Mouse (Mus musculus): ENCODE results near the gene Olfr1410.

Gene Olfr1410

GRCm38 (mm10) chr1:92616046-92616445 is 10.5 kb downstream of the Olfr1410 start:
- H3K4me1 ChIP-seq (replicated peaks; ENCODE audit: low read depth, low read length) = no peaks in the 10 kb centered on the region
- H3K36me3 ChIP-seq (ENCODE audit: insufficient read depth, low read length) = no peaks in the 10 kb centered on the region
- H3K4me3 ChIP-seq (replicated peaks; ENCODE audit: low read length) = no peak overlapping the region
- TF ChIP-seq POU5F1 (IDR thresholded peaks at IDR 0.05; ENCODE audit: borderline replicate concordance, low read length) (no peak), NANOG (IDR thresholded peaks at IDR 0.05; ENCODE audit: borderline replicate concordance, low read length) (no peak), CTCF (conservative IDR thresholded peaks at IDR 0.05; ENCODE audit: low read length) (no peak)
- H3K9me3 ChIP-seq (ENCODE audit: low read length) = no peaks in the 10 kb centered on the region
- peaks cover 23% of the 10 kb centered on the region for H3K27me3 ChIP-seq (ENCODE audit: insufficient read depth, low read length)

- H3K4me1 ChIP-seq (replicated peaks; ENCODE audit: low read depth, low read length) = no peaks in the 10 kb centered on the region
- peaks cover 16% of the 10 kb centered on the region for H3K27me3 ChIP-seq (ENCODE audit: insufficient read depth, low read length)
- TF ChIP-seq CTCF (conservative IDR thresholded peaks at IDR 0.05; ENCODE audit: low read length) (no peak), POU5F1 (IDR thresholded peaks at IDR 0.05; ENCODE audit: borderline replicate concordance, low read length) (no peak), NANOG (IDR thresholded peaks at IDR 0.05; ENCODE audit: borderline replicate concordance, low read length) (no peak)
- H3K36me3 ChIP-seq (ENCODE audit: insufficient read depth, low read length) = no peaks in the 10 kb centered on the region
- no peak within 1 kb of the TSS for H3K4me3 ChIP-seq (replicated peaks; ENCODE audit: low read length)
- H3K9me3 ChIP-seq (ENCODE audit: low read length) = no peaks in the 10 kb centered on the region
Observed at GRCm38 (mm10) chr1:92617488-92617887, 11.9 kb downstream of the Olfr1410 start, which contains the start of gene Olfr12. TSS of gene Olfr12 (plus strand) at chr1:92617788.

- no peaks in the 10 kb centered on the region for H3K4me1 ChIP-seq (replicated peaks; ENCODE audit: low read depth, low read length)
- H3K27me3 ChIP-seq (ENCODE audit: insufficient read depth, low read length) = peaks cover 16% of the 10 kb centered on the region
- H3K9me3 ChIP-seq (ENCODE audit: low read length) = no peaks in the 10 kb centered on the region
- no peak overlapping the region for H3K4me3 ChIP-seq (replicated peaks; ENCODE audit: low read length)
- TF ChIP-seq POU5F1 (IDR thresholded peaks at IDR 0.05; ENCODE audit: borderline replicate concordance, low read length) (no peak), NANOG (IDR thresholded peaks at IDR 0.05; ENCODE audit: borderline replicate concordance, low read length) (no peak), CTCF (conservative IDR thresholded peaks at IDR 0.05; ENCODE audit: low read length) (no peak)
- H3K36me3 ChIP-seq (ENCODE audit: insufficient read depth, low read length) = no peaks in the 10 kb centered on the region
Observed at GRCm38 (mm10) chr1:92618360-92618759, 12.8 kb downstream of the Olfr1410 start.

GRCm38 (mm10) chr1:92628227-92628626 is 22.6 kb downstream of the Olfr1410 start:
- H3K36me3 ChIP-seq (ENCODE audit: insufficient read depth, low read length) = no peaks in the 10 kb centered on the region
- no peaks in the 10 kb centered on the region for H3K4me1 ChIP-seq (replicated peaks; ENCODE audit: low read depth, low read length)
- H3K9me3 ChIP-seq (ENCODE audit: low read length) = no peaks in the 10 kb centered on the region
- TF ChIP-seq CTCF (conservative IDR thresholded peaks at IDR 0.05; ENCODE audit: low read length) = no peak
- no peak for TF ChIP-seq POU5F1 (IDR thresholded peaks at IDR 0.05; ENCODE audit: borderline replicate concordance, low read length)
- no peaks in the 10 kb centered on the region for H3K27me3 ChIP-seq (ENCODE audit: insufficient read depth, low read length)
- no peak overlapping the region for H3K4me3 ChIP-seq (replicated peaks; ENCODE audit: low read length)

GRCm38 (mm10) chr1:92632196-92632595 is 26.6 kb downstream of the Olfr1410 start:
- no peaks in the 10 kb centered on the region for H3K27me3 ChIP-seq (ENCODE audit: insufficient read depth, low read length)
- H3K36me3 ChIP-seq (ENCODE audit: insufficient read depth, low read length) = peaks cover 16% of the 10 kb centered on the region
- no peaks in the 10 kb centered on the region for H3K9me3 ChIP-seq (ENCODE audit: low read length)
- no peak overlapping the region for H3K4me3 ChIP-seq (replicated peaks; ENCODE audit: low read length)
- no peak for TF ChIP-seq NANOG (IDR thresholded peaks at IDR 0.05; ENCODE audit: borderline replicate concordance, low read length)
- TF ChIP-seq CTCF (conservative IDR thresholded peaks at IDR 0.05; ENCODE audit: low read length) = no peak
- TF ChIP-seq POU5F1 (IDR thresholded peaks at IDR 0.05; ENCODE audit: borderline replicate concordance, low read length) = no peak
- peaks cover 5% of the 10 kb centered on the region; the same call in 1 of the 2 replicates for H3K4me1 ChIP-seq (replicated peaks; ENCODE audit: low read depth, low read length)

- Histone ChIP-seq H3K27me3 (ENCODE audit: insufficient read depth, low read length) (no peaks in the 10 kb centered on the region), H3K9me3 (ENCODE audit: low read length) (no peaks in the 10 kb centered on the region), H3K36me3 (ENCODE audit: insufficient read depth, low read length) (peaks cover 23% of the 10 kb centered on the region), H3K4me3 (replicated peaks; ENCODE audit: low read length) (no peak overlapping the region), H3K4me1 (replicated peaks; ENCODE audit: low read depth, low read length) (peaks cover 5% of the 10 kb centered on the region; the same call in 1 of the 2 replicates)
- TF ChIP-seq CTCF (conservative IDR thresholded peaks at IDR 0.05; ENCODE audit: low read length) = no peak
- TF ChIP-seq NANOG (IDR thresholded peaks at IDR 0.05; ENCODE audit: borderline replicate concordance, low read length) = no peak
- TF ChIP-seq POU5F1 (IDR thresholded peaks at IDR 0.05; ENCODE audit: borderline replicate concordance, low read length) = no peak
Observed at GRCm38 (mm10) chr1:92632948-92633347, 27.4 kb downstream of the Olfr1410 start.

GRCm38 (mm10) chr1:92633726-92634125 is 28.1 kb downstream of the Olfr1410 start:
- TF ChIP-seq CTCF (conservative IDR thresholded peaks at IDR 0.05; ENCODE audit: low read length) = no peak
- no peak for TF ChIP-seq NANOG (IDR thresholded peaks at IDR 0.05; ENCODE audit: borderline replicate concordance, low read length)
- TF ChIP-seq POU5F1 (IDR thresholded peaks at IDR 0.05; ENCODE audit: borderline replicate concordance, low read length) = no peak
- no peaks in the 10 kb centered on the region for H3K9me3 ChIP-seq (ENCODE audit: low read length)
- peaks cover 10% of the 10 kb centered on the region for H3K4me1 ChIP-seq (replicated peaks; ENCODE audit: low read depth, low read length)
- H3K4me3 ChIP-seq (replicated peaks; ENCODE audit: low read length) = no peak overlapping the region
- no peaks in the 10 kb centered on the region for H3K27me3 ChIP-seq (ENCODE audit: insufficient read depth, low read length)
- peaks cover 31% of the 10 kb centered on the region for H3K36me3 ChIP-seq (ENCODE audit: insufficient read depth, low read length)

- no peaks in the 10 kb centered on the region for H3K9me3 ChIP-seq (ENCODE audit: low read length)
- peaks cover 39% of the 10 kb centered on the region for H3K36me3 ChIP-seq (ENCODE audit: insufficient read depth, low read length)
- H3K27me3 ChIP-seq (ENCODE audit: insufficient read depth, low read length) = no peaks in the 10 kb centered on the region
- TF ChIP-seq NANOG (IDR thresholded peaks at IDR 0.05; ENCODE audit: borderline replicate concordance, low read length) (no peak), CTCF (conservative IDR thresholded peaks at IDR 0.05; ENCODE audit: low read length) (no peak), POU5F1 (IDR thresholded peaks at IDR 0.05; ENCODE audit: borderline replicate concordance, low read length) (no peak)
- no peak overlapping the region for H3K4me3 ChIP-seq (replicated peaks; ENCODE audit: low read length)
- peaks cover 18% of the 10 kb centered on the region for H3K4me1 ChIP-seq (replicated peaks; ENCODE audit: low read depth, low read length)
Observed at GRCm38 (mm10) chr1:92634569-92634968, 29.0 kb downstream of the Olfr1410 start.

GRCm38 (mm10) chr1:92634976-92635599 is 29.5 kb downstream of the Olfr1410 start:
- no peak overlapping the region for H3K4me3 ChIP-seq (replicated peaks; ENCODE audit: low read length)
- peaks cover 45% of the 10 kb centered on the region for H3K36me3 ChIP-seq (ENCODE audit: insufficient read depth, low read length)
- no peaks in the 10 kb centered on the region for H3K27me3 ChIP-seq (ENCODE audit: insufficient read depth, low read length)
- peaks cover 23% of the 10 kb centered on the region for H3K4me1 ChIP-seq (replicated peaks; ENCODE audit: low read depth, low read length)
- TF ChIP-seq CTCF (conservative IDR thresholded peaks at IDR 0.05; ENCODE audit: low read length) (no peak), NANOG (IDR thresholded peaks at IDR 0.05; ENCODE audit: borderline replicate concordance, low read length) (no peak), POU5F1 (IDR thresholded peaks at IDR 0.05; ENCODE audit: borderline replicate concordance, low read length) (no peak)
- H3K9me3 ChIP-seq (ENCODE audit: low read length) = no peaks in the 10 kb centered on the region
